Mouse (Mus musculus) CH12F3 (cell line): Measurements from ENCODE around the gene Kcnab2.

Source experiments
- in situ Hi-C: fragments of 300-500 bp; cut with MboI; formaldehyde crosslinking; loops from 2 replicates; pipeline ENCODE4 v1.14.3; 2020; ENCODE audit warnings: low sequenced_read_pairs

Gene Kcnab2

GRCm38 (mm10) chr4:152477466-152478223 is at the start of gene Kcnab2:
TSS of gene Kcnab2 (minus strand) at chr4:152477871.
- in situ Hi-C loops: no loop called here

- in situ Hi-C loops: no loop called here
Measured at GRCm38 (mm10) chr4:152520083-152520482, 42.4 kb upstream of the Kcnab2 start.

- in situ Hi-C loops: no loop called here
Measured at GRCm38 (mm10) chr4:152519106-152519505, 41.4 kb upstream of the Kcnab2 start.

- in situ Hi-C loops: no loop called here
Measured at GRCm38 (mm10) chr4:152514884-152515283, 37.2 kb upstream of the Kcnab2 start.

GRCm38 (mm10) chr4:152512221-152512925 is 34.7 kb upstream of the Kcnab2 start:
- in situ Hi-C loops: no loop called here

GRCm38 (mm10) chr4:152494360-152494879 is 16.7 kb upstream of the Kcnab2 start:
- in situ Hi-C loops: no loop called here

- in situ Hi-C loops: no loop called here
Measured at GRCm38 (mm10) chr4:152491250-152491899, 13.7 kb upstream of the Kcnab2 start.

GRCm38 (mm10) chr4:152490311-152490710 is 12.6 kb upstream of the Kcnab2 start:
- in situ Hi-C loops: no loop called here

- in situ Hi-C loops: no loop called here
Measured at GRCm38 (mm10) chr4:152488046-152488445, 10.4 kb upstream of the Kcnab2 start.

GRCm38 (mm10) chr4:152480426-152480825 is 2.8 kb upstream of the Kcnab2 start:
- in situ Hi-C loops: no loop called here

GRCm38 (mm10) chr4:152478224-152478567 is 525 bp upstream of the Kcnab2 start:
- in situ Hi-C loops: no loop called here

- in situ Hi-C loops: no loop called here
Measured at GRCm38 (mm10) chr4:152477106-152477465, 585 bp downstream of the Kcnab2 start.

- in situ Hi-C loops: no loop called here
Measured at GRCm38 (mm10) chr4:152476427-152477023, 1.1 kb downstream of the Kcnab2 start, which contains the start of gene Nphp4. TSS of gene Nphp4 (plus strand) at chr4:152476706.

- in situ Hi-C loops: no loop called here
Measured at GRCm38 (mm10) chr4:152475941-152476340, 1.7 kb downstream of the Kcnab2 start.

GRCm38 (mm10) chr4:152467951-152468350 is 9.7 kb downstream of the Kcnab2 start:
- in situ Hi-C loops: no loop called here

- in situ Hi-C loops: no loop called here
Measured at GRCm38 (mm10) chr4:152466601-152467000, 11.1 kb downstream of the Kcnab2 start.

- in situ Hi-C loops: no loop called here
Measured at GRCm38 (mm10) chr4:152465116-152465515, 12.6 kb downstream of the Kcnab2 start.

GRCm38 (mm10) chr4:152463147-152463546 is 14.5 kb downstream of the Kcnab2 start:
- in situ Hi-C loops: no loop called here

GRCm38 (mm10) chr4:152462516-152462915 is 15.2 kb downstream of the Kcnab2 start:
- in situ Hi-C loops: no loop called here

- in situ Hi-C loops: no loop called here
Measured at GRCm38 (mm10) chr4:152457673-152458072, 20.0 kb downstream of the Kcnab2 start.

GRCm38 (mm10) chr4:152456609-152457008 is 21.1 kb downstream of the Kcnab2 start:
- in situ Hi-C loops: no loop called here
